Mouse (Mus musculus): Measurements from ENCODE around the gene Ankrd11. TPM values are rescaled to one million over a fixed set of nuclear protein-coding genes. Genes with fewer than 3 reads are reported as not detected.

The Ankrd11 gene
- polyA plus RNA-seq, 1 experiment from 2014 or later: 71.8 TPM

- Histone ChIP-seq H3K4me3 (ENCODE audit: low read depth, low read length) (no peak overlapping the region), H3K27me3 (ENCODE audit: control insufficient read depth, insufficient read depth, low read length) (no peaks in the 10 kb centered on the region), H3K27ac (replicated peaks; ENCODE audit: low read depth, low read length) (no peak overlapping the region), H3K4me2 (ENCODE audit: low read depth, low read length) (no peak overlapping the region), H3K36me3 (replicated peaks; ENCODE audit: control insufficient read depth, insufficient read depth, low read depth, low read length) (no peaks in the 10 kb centered on the region), H3K9ac (replicated peaks; ENCODE audit: low read length) (no peak overlapping the region), H3K4me1 (ENCODE audit: control insufficient read depth, insufficient read depth, low read length) (no peaks in the 10 kb centered on the region), H3K9me3 (replicated peaks; ENCODE audit: control insufficient read depth, low read length) (no peaks in the 10 kb centered on the region)
- ATAC-seq (replicated peaks; ENCODE audit: insufficient number of reproducible peaks, low FRiP score, low TSS enrichment, low read depth) (no peak), DNase-seq (ENCODE audit: low spot score) (no peak)
Measured at GRCm38 (mm10) chr8:122955195-122955594, 86.9 kb downstream of the Ankrd11 start.

GRCm38 (mm10) chr8:122954090-122954799, 87.8 kb downstream of the Ankrd11 start:
- H3K9me3 ChIP-seq (replicated peaks; ENCODE audit: control insufficient read depth, low read length): no peaks in the 10 kb centered on the region
- H3K9ac ChIP-seq (replicated peaks; ENCODE audit: low read length): no peak overlapping the region
- 84% methylated on average over 3 of the region's 3 CpGs for WGBS
- no peak overlapping the region for H3K4me3 ChIP-seq (ENCODE audit: low read depth, low read length)
- no peaks in the 10 kb centered on the region for H3K27me3 ChIP-seq (ENCODE audit: control insufficient read depth, insufficient read depth, low read length)
- ATAC-seq (replicated peaks; ENCODE audit: insufficient number of reproducible peaks, low FRiP score, low TSS enrichment, low read depth) (no peak), DNase-seq (ENCODE audit: low spot score) (no peak)
- no peak overlapping the region for H3K27ac ChIP-seq (replicated peaks; ENCODE audit: low read depth, low read length)
- no peaks in the 10 kb centered on the region for H3K4me1 ChIP-seq (ENCODE audit: control insufficient read depth, insufficient read depth, low read length)
- H3K36me3 ChIP-seq (replicated peaks; ENCODE audit: control insufficient read depth, insufficient read depth, low read depth, low read length): no peaks in the 10 kb centered on the region
- H3K4me2 ChIP-seq (ENCODE audit: low read depth, low read length): no peak overlapping the region

- no peak for ATAC-seq (replicated peaks; ENCODE audit: insufficient number of reproducible peaks, low FRiP score, low TSS enrichment, low read depth)
- H3K9me3 ChIP-seq (replicated peaks; ENCODE audit: control insufficient read depth, low read length): no peaks in the 10 kb centered on the region
- no peaks in the 10 kb centered on the region for H3K27me3 ChIP-seq (ENCODE audit: control insufficient read depth, insufficient read depth, low read length)
- H3K9ac ChIP-seq (replicated peaks; ENCODE audit: low read length): no peak overlapping the region
- no peak overlapping the region for H3K4me2 ChIP-seq (ENCODE audit: low read depth, low read length)
- no peak overlapping the region for H3K27ac ChIP-seq (replicated peaks; ENCODE audit: low read depth, low read length)
- no peak for DNase-seq (ENCODE audit: low spot score)
- no peak overlapping the region for H3K4me3 ChIP-seq (ENCODE audit: low read depth, low read length)
- H3K36me3 ChIP-seq (replicated peaks; ENCODE audit: control insufficient read depth, insufficient read depth, low read depth, low read length): no peaks in the 10 kb centered on the region
- H3K4me1 ChIP-seq (ENCODE audit: control insufficient read depth, insufficient read depth, low read length): no peaks in the 10 kb centered on the region
- WGBS: 87% methylated on average over 6 of the region's 6 CpGs
Measured at GRCm38 (mm10) chr8:122953028-122953427, 89.0 kb downstream of the Ankrd11 start.

- Histone ChIP-seq H3K4me3 (ENCODE audit: low read depth, low read length) (no peak overlapping the region), H3K9ac (replicated peaks; ENCODE audit: low read length) (no peak overlapping the region), H3K9me3 (replicated peaks; ENCODE audit: control insufficient read depth, low read length) (no peaks in the 10 kb centered on the region), H3K4me1 (ENCODE audit: control insufficient read depth, insufficient read depth, low read length) (no peaks in the 10 kb centered on the region), H3K27ac (replicated peaks; ENCODE audit: low read depth, low read length) (no peak overlapping the region), H3K36me3 (replicated peaks; ENCODE audit: control insufficient read depth, insufficient read depth, low read depth, low read length) (no peaks in the 10 kb centered on the region), H3K27me3 (ENCODE audit: control insufficient read depth, insufficient read depth, low read length) (no peaks in the 10 kb centered on the region), H3K4me2 (ENCODE audit: low read depth, low read length) (no peak overlapping the region)
- no peak for ATAC-seq (replicated peaks; ENCODE audit: insufficient number of reproducible peaks, low FRiP score, low TSS enrichment, low read depth)
- no peak for DNase-seq (ENCODE audit: low spot score)
- 87% methylated on average over 5 of the region's 5 CpGs for WGBS
Measured at GRCm38 (mm10) chr8:122951456-122951855, 90.6 kb downstream of the Ankrd11 start.

GRCm38 (mm10) chr8:122949701-122950100, 92.4 kb downstream of the Ankrd11 start:
- DNase-seq (ENCODE audit: low spot score): no peak
- H3K36me3 ChIP-seq (replicated peaks; ENCODE audit: control insufficient read depth, insufficient read depth, low read depth, low read length): no peaks in the 10 kb centered on the region
- WGBS: 81% methylated on average over 5 of the region's 5 CpGs

GRCm38 (mm10) chr8:122945775-122946174, 96.3 kb downstream of the Ankrd11 start:
- Histone ChIP-seq H3K27me3 (ENCODE audit: control insufficient read depth, insufficient read depth, low read length) (no peaks in the 10 kb centered on the region), H3K27ac (replicated peaks; ENCODE audit: low read depth, low read length) (no peak overlapping the region), H3K9ac (replicated peaks; ENCODE audit: low read length) (no peak overlapping the region), H3K4me3 (ENCODE audit: low read depth, low read length) (no peak overlapping the region), H3K4me1 (ENCODE audit: control insufficient read depth, insufficient read depth, low read length) (no peaks in the 10 kb centered on the region), H3K36me3 (replicated peaks; ENCODE audit: control insufficient read depth, insufficient read depth, low read depth, low read length) (no peaks in the 10 kb centered on the region), H3K9me3 (replicated peaks; ENCODE audit: control insufficient read depth, low read length) (no peaks in the 10 kb centered on the region), H3K4me2 (ENCODE audit: low read depth, low read length) (no peak overlapping the region)
- WGBS: 69% methylated on average over 2 of the region's 2 CpGs
- no peak for ATAC-seq (replicated peaks; ENCODE audit: insufficient number of reproducible peaks, low FRiP score, low TSS enrichment, low read depth)
- DNase-seq (ENCODE audit: low spot score): no peak

More at GRCm38 (mm10) chr8:122949701-122950100, 92.4 kb downstream of the Ankrd11 start:
- Histone ChIP-seq H3K4me1 (ENCODE audit: control insufficient read depth, insufficient read depth, low read length) (no peaks in the 10 kb centered on the region), H3K27me3 (ENCODE audit: control insufficient read depth, insufficient read depth, low read length) (no peaks in the 10 kb centered on the region), H3K9ac (replicated peaks; ENCODE audit: low read length) (no peak overlapping the region), H3K27ac (replicated peaks; ENCODE audit: low read depth, low read length) (no peak overlapping the region), H3K9me3 (replicated peaks; ENCODE audit: control insufficient read depth, low read length) (no peaks in the 10 kb centered on the region), H3K4me2 (ENCODE audit: low read depth, low read length) (no peak overlapping the region), H3K4me3 (ENCODE audit: low read depth, low read length) (no peak overlapping the region)
- ATAC-seq (replicated peaks; ENCODE audit: insufficient number of reproducible peaks, low FRiP score, low TSS enrichment, low read depth): no peak

GRCm38 (mm10) chr8:122942803-122943713, 99.0 kb downstream of the Ankrd11 start:
- Histone ChIP-seq H3K4me1 (ENCODE audit: control insufficient read depth, insufficient read depth, low read length) (no peaks in the 10 kb centered on the region), H3K9ac (replicated peaks; ENCODE audit: low read length) (no peak overlapping the region), H3K9me3 (replicated peaks; ENCODE audit: control insufficient read depth, low read length) (no peaks in the 10 kb centered on the region), H3K4me2 (ENCODE audit: low read depth, low read length) (no peak overlapping the region), H3K4me3 (ENCODE audit: low read depth, low read length) (no peak overlapping the region), H3K27me3 (ENCODE audit: control insufficient read depth, insufficient read depth, low read length) (no peaks in the 10 kb centered on the region), H3K27ac (replicated peaks; ENCODE audit: low read depth, low read length) (no peak overlapping the region), H3K36me3 (replicated peaks; ENCODE audit: control insufficient read depth, insufficient read depth, low read depth, low read length) (no peaks in the 10 kb centered on the region)
- DNase-seq (ENCODE audit: low spot score): no peak
- no peak for ATAC-seq (replicated peaks; ENCODE audit: insufficient number of reproducible peaks, low FRiP score, low TSS enrichment, low read depth)
- WGBS: 82% methylated on average over 9 of the region's 9 CpGs

GRCm38 (mm10) chr8:122938591-122938990, 103.5 kb downstream of the Ankrd11 start:
- ATAC-seq (replicated peaks; ENCODE audit: insufficient number of reproducible peaks, low FRiP score, low TSS enrichment, low read depth) (no peak), DNase-seq (ENCODE audit: low spot score) (no peak)
- Histone ChIP-seq H3K36me3 (replicated peaks; ENCODE audit: control insufficient read depth, insufficient read depth, low read depth, low read length) (no peaks in the 10 kb centered on the region), H3K9ac (replicated peaks; ENCODE audit: low read length) (no peak overlapping the region), H3K4me3 (ENCODE audit: low read depth, low read length) (no peak overlapping the region), H3K27ac (replicated peaks; ENCODE audit: low read depth, low read length) (no peak overlapping the region), H3K27me3 (ENCODE audit: control insufficient read depth, insufficient read depth, low read length) (no peaks in the 10 kb centered on the region), H3K4me2 (ENCODE audit: low read depth, low read length) (no peak overlapping the region), H3K4me1 (ENCODE audit: control insufficient read depth, insufficient read depth, low read length) (no peaks in the 10 kb centered on the region; the same call in 1 of the 2 replicates), H3K9me3 (replicated peaks; ENCODE audit: control insufficient read depth, low read length) (no peaks in the 10 kb centered on the region)
- 46% methylated on average over 4 of the region's 4 CpGs for WGBS
